Comparison of ENCODE assay signal across 9 mouse cellular contexts in the genomic region with DNA sequence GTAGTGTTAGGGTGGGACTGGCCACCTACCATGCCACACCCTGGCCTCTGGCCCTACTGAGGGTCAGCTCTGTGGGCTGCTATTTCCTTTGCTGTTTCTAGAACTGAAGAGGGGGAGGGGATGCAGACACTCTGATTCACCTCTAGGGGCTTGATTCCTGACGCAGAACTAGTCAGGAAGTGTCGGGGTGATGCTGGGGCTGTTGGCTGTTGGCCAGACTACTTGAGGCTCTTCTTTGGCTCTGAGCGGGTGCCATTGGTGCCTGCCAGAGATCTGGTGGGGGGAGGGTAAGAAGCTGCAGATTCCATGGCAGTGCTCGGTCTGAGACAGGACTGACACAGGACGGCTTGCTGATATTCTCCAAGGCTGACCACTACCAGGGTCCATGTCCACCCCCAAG. TPM values are rescaled to one million over a fixed set of nuclear protein-coding genes. Genes with fewer than 3 reads are reported as not detected.
DNase-seq lines count a peak whose midpoint lies in the region; ATAC-seq and TF ChIP-seq lines count a peak whose summit lies in the region.
"Had no signal": no experiment of that assay in that cellular context is flagged by ENCODE, and none has a peak within 500 bp of the region (broad histone marks: within the 10 kb centered on the region; RNA-seq: fewer than 3 reads in every experiment).

No protein-coding gene starts in this region.

- H3K27ac ChIP-seq in kidney, postnatal 0 days = no peak overlapping the region
- H3K27ac ChIP-seq in kidney, embryonic 14.5 days (ENCODE audit: low read depth, low read length) = no peak overlapping the region
- H3K27ac ChIP-seq in limb, embryonic 14.5 days (replicated peaks; ENCODE audit: low read depth, low read length) = no peak overlapping the region
- H3K27ac ChIP-seq: embryonic facial prominence, embryonic 13.5 days; midbrain, embryonic 12.5 days had no signal

- DNase-seq in kidney, postnatal 0 days (ENCODE audit: low spot score) = peak; percentile 66
- peak; percentile 79 for DNase-seq in MN1 (ENCODE audit: low spot score)
- DNase-seq in limb, embryonic 14.5 days (ENCODE audit: low spot score) = peak; percentile 57
- no peak for DNase-seq in left cerebral cortex, postnatal 25 days (ENCODE audit: low spot score in 2 of 2)
- DNase-seq in layer of hippocampus, adult 11-12 months (ENCODE audit: low spot score) = no peak

- intact Hi-C loops in left cerebral cortex, postnatal 25 days (cut with DNase I) = no loop called here

- ATAC-seq in kidney, postnatal 0 days (replicated peaks; ENCODE audit: low FRiP score, low read depth) = no peak
- ATAC-seq in kidney, embryonic 14.5 days (ENCODE audit: low FRiP score, low TSS enrichment) = no peak
- peak; percentile 48 for ATAC-seq in CD4-positive, CD25-positive, alpha-beta regulatory T cell, adult 4 months
- no peak for ATAC-seq in limb, embryonic 14.5 days (ENCODE audit: low FRiP score, low read depth)

- no peak overlapping the region for H3K4me2 ChIP-seq in kidney, postnatal 0 days (ENCODE audit: low read length)
- no peak overlapping the region for H3K4me2 ChIP-seq in kidney, embryonic 14.5 days (replicated peaks; ENCODE audit: low read depth, low read length)
- H3K4me2 ChIP-seq in limb, embryonic 14.5 days (replicated peaks; ENCODE audit: low read depth, low read length, severe bottlenecking) = no peak overlapping the region
- H3K4me2 ChIP-seq: embryonic facial prominence, embryonic 13.5 days; midbrain, embryonic 12.5 days had no signal

- TF ChIP-seq POLR2A in limb, embryonic 14.5 days (IDR thresholded peaks at IDR 0.05; ENCODE audit: borderline replicate concordance, extremely low read depth, insufficient read depth, insufficient read length) = no peak

- peak; percentile 37; the same call in 1 of the 2 replicates for TF ChIP-seq CTCF in kidney, postnatal 0 days (IDR thresholded peaks at IDR 0.05; ENCODE audit: low read depth)

- H3K27me3 ChIP-seq in kidney, postnatal 0 days (ENCODE audit: insufficient read depth, low read length) = no peaks in the 10 kb centered on the region
- H3K27me3 ChIP-seq in kidney, embryonic 14.5 days (ENCODE audit: control insufficient read depth, insufficient read depth, low read length) = peaks cover 10% of the 10 kb centered on the region
- peaks cover 19% of the 10 kb centered on the region for H3K27me3 ChIP-seq in limb, embryonic 14.5 days (ENCODE audit: control insufficient read depth, insufficient read depth, low read length)

- H3K9ac ChIP-seq in kidney, postnatal 0 days (ENCODE audit: low read depth, low read length) = no peak overlapping the region
- H3K9ac ChIP-seq in kidney, embryonic 14.5 days (ENCODE audit: low read depth, low read length) = no peak overlapping the region
- H3K9ac ChIP-seq in limb, embryonic 14.5 days (ENCODE audit: low read depth, low read length, severe bottlenecking) = no peak overlapping the region
- H3K9ac ChIP-seq: embryonic facial prominence, embryonic 13.5 days; midbrain, embryonic 12.5 days had no signal

- H3K9me3 ChIP-seq in kidney, postnatal 0 days (replicated peaks; ENCODE audit: low read length) = no peaks in the 10 kb centered on the region
- no peaks in the 10 kb centered on the region for H3K9me3 ChIP-seq in kidney, embryonic 14.5 days (ENCODE audit: control insufficient read depth, low read length)
- no peaks in the 10 kb centered on the region for H3K9me3 ChIP-seq in limb, embryonic 14.5 days (ENCODE audit: control insufficient read depth, low read length)
- H3K9me3 ChIP-seq: embryonic facial prominence, embryonic 13.5 days; midbrain, embryonic 12.5 days had no signal

- peaks cover 25% of the 10 kb centered on the region; the same call in 1 of the 2 replicates for H3K4me1 ChIP-seq in kidney, postnatal 0 days (replicated peaks; ENCODE audit: insufficient read depth, low read length)
- peaks cover 37% of the 10 kb centered on the region for H3K4me1 ChIP-seq in kidney, embryonic 14.5 days (ENCODE audit: control insufficient read depth, insufficient read depth, low read length)
- H3K4me1 ChIP-seq in limb, embryonic 14.5 days (ENCODE audit: control insufficient read depth, insufficient read depth, low read length) = peaks cover 40% of the 10 kb centered on the region

- H3K36me3 ChIP-seq in kidney, postnatal 0 days (ENCODE audit: insufficient read depth, low read length) = no peaks in the 10 kb centered on the region
- H3K36me3 ChIP-seq in kidney, embryonic 14.5 days (ENCODE audit: control insufficient read depth, insufficient read depth, low read length) = no peaks in the 10 kb centered on the region
- H3K36me3 ChIP-seq in limb, embryonic 14.5 days (ENCODE audit: control insufficient read depth, insufficient read depth, low read length) = no peaks in the 10 kb centered on the region
- H3K36me3 ChIP-seq: embryonic facial prominence, embryonic 13.5 days; midbrain, embryonic 12.5 days had no signal

- no peak overlapping the region for H3K4me3 ChIP-seq in kidney, postnatal 0 days (replicated peaks; ENCODE audit: low read depth, low read length)
- H3K4me3 ChIP-seq in kidney, embryonic 14.5 days (ENCODE audit: low read length) = no peak overlapping the region
- H3K4me3 ChIP-seq in limb, embryonic 14.5 days (replicated peaks; ENCODE audit: low read length) = no peak overlapping the region
- H3K4me3 ChIP-seq: embryonic facial prominence, embryonic 13.5 days; midbrain, embryonic 12.5 days had no signal

- WGBS in kidney, postnatal 0 days = 37% methylated on average over 5 of the region's 5 CpGs
- 38% methylated on average over 5 of the region's 5 CpGs for WGBS in kidney, embryonic 14.5 days
- WGBS in limb, embryonic 14.5 days = 19% methylated on average over 5 of the region's 5 CpGs

RNA-seq across cellular contexts. Expression of gene Lif, which starts 4.6 kb away (rescaled TPM):
- polyA plus RNA-seq in kidney, postnatal 0 days (2015; fragmentation: Nextera tagmentation; extraction: Ambion mirVana) = 0.11 and 0.24 TPM in 2 replicates
- polyA plus RNA-seq in kidney, embryonic 14.5 days (2014; fragmentation: Nextera tagmentation; extraction: Ambion mirVana) = not detected in 2 replicates
- polyA plus RNA-seq in CD4-positive, CD25-positive, alpha-beta regulatory T cell, adult 4 months (2017; shearing (Covaris generic)) = 1 to 10 TPM; 1.8 to 2.7 TPM
- polyA plus RNA-seq in limb, embryonic 14.5 days (2012; rRNA removed) = 0.89 and 1.4 TPM in 2 replicates
- 0.26 and 0.50 TPM in 2 replicates for polyA plus RNA-seq in limb, embryonic 14.5 days (2014; fragmentation: Nextera tagmentation; extraction: Ambion mirVana)
- total RNA-seq in left cerebral cortex, postnatal 25 days (2021) = under 1 TPM; 0.23 to 0.25 TPM
- polyA plus RNA-seq: midbrain, embryonic 12.5 days had no signal

RNA-seq across cellular contexts. Expression of gene Osm, which starts 25.7 kb away (rescaled TPM):
- 0.09 and 0.11 TPM in 2 replicates for polyA plus RNA-seq in kidney, postnatal 0 days (2015; fragmentation: Nextera tagmentation; extraction: Ambion mirVana)
- polyA plus RNA-seq in kidney, embryonic 14.5 days (2014; fragmentation: Nextera tagmentation; extraction: Ambion mirVana) = not detected in 2 replicates
- 10 to 100 TPM; 18.6 to 22.8 TPM for polyA plus RNA-seq in CD4-positive, CD25-positive, alpha-beta regulatory T cell, adult 4 months (2017; shearing (Covaris generic))
- 0.26 and 0.33 TPM in 2 replicates for polyA plus RNA-seq in limb, embryonic 14.5 days (2012; rRNA removed)
- polyA plus RNA-seq in limb, embryonic 14.5 days (2014; fragmentation: Nextera tagmentation; extraction: Ambion mirVana) = 0.17 and 0.18 TPM in 2 replicates
- total RNA-seq in left cerebral cortex, postnatal 25 days (2021) = under 1 TPM in 1 of 2 experiments, not detected in 1; 0.16 TPM
- polyA plus RNA-seq: embryonic facial prominence, embryonic 13.5 days; midbrain, embryonic 12.5 days had no signal

RNA-seq across cellular contexts. Expression of gene Castor1, which starts 43.9 kb away (rescaled TPM):
- polyA plus RNA-seq in kidney, postnatal 0 days (2015; fragmentation: Nextera tagmentation; extraction: Ambion mirVana) = 6.5 and 6.7 TPM in 2 replicates
- 2.7 and 5.3 TPM in 2 replicates for polyA plus RNA-seq in kidney, embryonic 14.5 days (2014; fragmentation: Nextera tagmentation; extraction: Ambion mirVana)
- polyA plus RNA-seq in CD4-positive, CD25-positive, alpha-beta regulatory T cell, adult 4 months (2017; shearing (Covaris generic)) = 10 to 100 TPM; 32.3 to 51.9 TPM
- 10.6 and 12.4 TPM in 2 replicates for polyA plus RNA-seq in limb, embryonic 14.5 days (2012; rRNA removed)
- polyA plus RNA-seq in limb, embryonic 14.5 days (2014; fragmentation: Nextera tagmentation; extraction: Ambion mirVana) = 10.3 and 13.9 TPM in 2 replicates
- total RNA-seq in left cerebral cortex, postnatal 25 days (2021) = 1 to 10 TPM; 3.9 to 6.1 TPM

Comparison
In these comparisons a context has a peak if more than half of its experiments do, and no peak if none do; other contexts are left out.
1. DNase-seq: peak in kidney, postnatal 0 days (single experiment), MN1 (single experiment) and limb, embryonic 14.5 days (single experiment); none in left cerebral cortex, postnatal 25 days (0 of 2) and layer of hippocampus, adult 11-12 months (single experiment).
2. RNA of gene Osm, which starts 25.7 kb away (polyA plus RNA-seq): 18.6 to 22.8 TPM in CD4-positive, CD25-positive, alpha-beta regulatory T cell, adult 4 months; 0.17 to 0.33 TPM in limb, embryonic 14.5 days, 0.09 to 0.11 TPM in kidney, postnatal 0 days and not detected in kidney, embryonic 14.5 days; every median in the first group is over 10 times any median in the second.